Mouse (Mus musculus) liver, postnatal 0 days (tissue): ENCODE results near the gene Hbq1b.
"Not testable (repeated sequence)": the region's sequence is repeated elsewhere in the genome, so short reads cannot be mapped to it uniquely, and the experiment has no call there.

Source experiments
- CTCF ChIP-seq: sonication (generic); IDR thresholded peaks from 2 replicates; pipeline ENCODE4 v1.5.1; 2016; ENCODE audit warnings: antibody characterized with exemption, low read depth
- EP300 ChIP-seq: IDR thresholded peaks from 2 replicates; pipeline ENCODE4 v1.6.1; 2016; ENCODE audit warnings: antibody characterized with exemption, low read depth, mild to moderate bottlenecking

GRCm38 (mm10) chr11:32283091-32283777 is 3.5 kb upstream of the Hbq1b start, which contains the start of gene Hba-a1:
- TF ChIP-seq CTCF, EP300: not testable (repeated sequence)
